Mouse (Mus musculus) cerebellum, adult 2 months (tissue): Measurements from ENCODE around the gene Rnf149. TPM values are rescaled to one million over a fixed set of nuclear protein-coding genes. Genes with fewer than 3 reads are reported as not detected.
"Not testable (repeated sequence)": the region's sequence is repeated elsewhere in the genome, so short reads cannot be mapped to it uniquely, and the experiment has no call there.

Experiments
- DNase-seq, 2 experiments: peaks; one replicate each; pipeline ENCODE4 v3.0.0; 2021
- H3K27ac ChIP-seq: fragments of 200-500 bp; 2 replicates; pipeline ENCODE4 v1.5.1; 2012; ENCODE audit warnings: low read length, control low read depth, inconsistent platforms; ENCODE audit not compliant: insufficient read depth
- H3K27me3 ChIP-seq: fragments of 200-500 bp; 2 replicates; pipeline ENCODE4 v1.6.1; 2012; ENCODE audit warnings: inconsistent platforms, mild to moderate bottlenecking, low read length, moderate library complexity; ENCODE audit not compliant: control insufficient read depth, insufficient read depth
- H3K4me1 ChIP-seq: fragments of 200-500 bp; 2 replicates; pipeline ENCODE4 v1.6.1; 2011; ENCODE audit warnings: low read length; ENCODE audit not compliant: control insufficient read depth, insufficient read depth
- H3K4me3 ChIP-seq: fragments of 200-500 bp; replicated peaks from 2 replicates; pipeline ENCODE3; 2011; ENCODE audit warnings: mild to moderate bottlenecking, low read depth, low read length, control low read depth; ENCODE audit not compliant: insufficient read depth
- CTCF ChIP-seq: fragments of 200-500 bp; IDR thresholded peaks from 2 replicates; pipeline ENCODE4 v1.5.1; 2011; ENCODE audit warnings: low read depth, mild to moderate bottlenecking, control low read depth, low read length, moderate library complexity, borderline replicate concordance; ENCODE audit not compliant: insufficient read depth
- POLR2A ChIP-seq: fragments of 200-500 bp; IDR thresholded peaks from 2 replicates; pipeline ENCODE4 v1.6.1; 2011; ENCODE audit warnings: low read length, control low read depth, borderline replicate concordance; ENCODE audit not compliant: insufficient read depth
- WGBS: fragments of 180-500 bp; shearing (Covaris S2); methylation state at CpG from one replicate; pipeline ENCODE4 v1.1.7; 2018; 5-methylcytosine and 5-hydroxymethylcytosine counted together
- polyA plus RNA-seq: library from polyadenylated mRNA; depleted of rRNA; stranded (reverse); fragments of >200 nt; gene quantifications from 2 replicates; pipeline ENCODE4 v1.2.3, GENCODE M21; 2012

The Rnf149 gene
- polyA plus RNA-seq, 1 experiment = 26.3 TPM

- H3K27me3 ChIP-seq = no peaks in the 10 kb centered on the region
- DNase-seq = no peak
- H3K27ac ChIP-seq = no peak overlapping the region
- WGBS = 65% methylated on average over 5 of the region's 5 CpGs
- H3K4me1 ChIP-seq = no peaks in the 10 kb centered on the region
- TF ChIP-seq POLR2A = no peak
- no peak overlapping the region for H3K4me3 ChIP-seq
These were observed 35.3 kb upstream of the Rnf149 start for GRCm38 (mm10) chr1:39612491-39612890.

- WGBS = 84% methylated on average over 8 of the region's 8 CpGs
- TF ChIP-seq POLR2A (no peak), CTCF (no peak)
These were observed 31.3 kb upstream of the Rnf149 start for GRCm38 (mm10) chr1:39608534-39608933.

DNA sequence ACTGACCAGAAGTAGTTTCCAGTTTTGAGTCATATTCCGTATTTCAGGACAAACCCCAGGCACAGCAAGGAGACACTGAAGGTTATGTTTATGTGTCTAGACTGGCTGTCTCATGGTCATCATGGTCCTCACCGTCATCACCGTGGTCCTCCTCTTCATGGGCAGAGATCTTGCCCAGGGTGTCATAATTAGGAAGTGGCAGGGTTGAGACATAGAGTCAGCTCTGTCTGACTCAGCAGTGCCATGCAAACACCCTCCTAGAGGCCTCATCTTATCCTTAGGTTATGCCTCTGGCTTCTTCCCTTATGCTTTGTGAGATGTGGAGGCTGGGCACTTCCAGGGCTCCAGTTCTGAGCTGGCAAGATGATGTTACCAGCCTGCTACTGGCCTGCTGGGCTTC lies 25.3 kb upstream of the Rnf149 start:
- no peak for DNase-seq
- Histone ChIP-seq H3K27ac (no peak overlapping the region), H3K4me3 (no peak overlapping the region), H3K27me3 (no peaks in the 10 kb centered on the region), H3K4me1 (no peaks in the 10 kb centered on the region)
- WGBS = 96% methylated on average over 3 of the region's 3 CpGs
- TF ChIP-seq CTCF (no peak), POLR2A (no peak)

More at GRCm38 (mm10) chr1:39608534-39608933, 31.3 kb upstream of the Rnf149 start:
- no peak for DNase-seq
- Histone ChIP-seq H3K4me3 (no peak overlapping the region), H3K4me1 (no peaks in the 10 kb centered on the region), H3K27ac (no peak overlapping the region), H3K27me3 (no peaks in the 10 kb centered on the region)

GRCm38 (mm10) chr1:39598726-39599125 lies 21.5 kb upstream of the Rnf149 start:
- H3K27me3 ChIP-seq = no peaks in the 10 kb centered on the region
- DNase-seq = peak; percentile 64 to 73
- no peaks in the 10 kb centered on the region for H3K4me1 ChIP-seq
- TF ChIP-seq POLR2A (no peak), CTCF (no peak)
- no peak overlapping the region for H3K4me3 ChIP-seq
- 9% methylated on average over 11 of the region's 11 CpGs for WGBS
- no peak overlapping the region for H3K27ac ChIP-seq

DNA sequence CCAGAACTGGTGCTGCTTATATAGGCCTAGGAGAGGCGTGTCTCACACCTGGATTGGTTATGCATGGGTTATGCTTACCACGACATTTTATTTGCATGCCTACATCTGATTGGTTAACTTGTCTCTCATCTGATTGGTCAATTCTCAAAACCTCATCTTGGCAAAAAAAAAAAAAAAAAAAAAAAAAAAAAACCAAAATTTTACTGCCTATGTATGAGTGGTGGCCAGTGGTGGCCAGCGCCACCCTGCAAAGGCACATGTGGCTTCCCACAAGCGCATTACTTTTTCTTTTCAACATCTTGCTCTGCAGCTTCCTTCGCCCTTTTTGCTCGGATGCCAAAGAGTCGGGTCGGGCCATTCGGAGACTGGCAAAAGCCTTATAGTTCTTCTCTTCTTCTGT lies 19.9 kb upstream of the Rnf149 start:
- H3K4me3 ChIP-seq, H3K27me3 ChIP-seq, DNase-seq, H3K27ac ChIP-seq, H3K4me1 ChIP-seq: not testable (repeated sequence)
- 93% methylated on average over 9 of the region's 9 CpGs for WGBS

GRCm38 (mm10) chr1:39593836-39594235 lies 16.6 kb upstream of the Rnf149 start:
- H3K4me1 ChIP-seq = no peaks in the 10 kb centered on the region
- H3K27me3 ChIP-seq = no peaks in the 10 kb centered on the region
- no peak overlapping the region for H3K4me3 ChIP-seq
- H3K27ac ChIP-seq = no peak overlapping the region
- DNase-seq = no peak
- TF ChIP-seq POLR2A (no peak), CTCF (no peak)
- WGBS = 88% methylated on average over 10 of the region's 10 CpGs

DNA sequence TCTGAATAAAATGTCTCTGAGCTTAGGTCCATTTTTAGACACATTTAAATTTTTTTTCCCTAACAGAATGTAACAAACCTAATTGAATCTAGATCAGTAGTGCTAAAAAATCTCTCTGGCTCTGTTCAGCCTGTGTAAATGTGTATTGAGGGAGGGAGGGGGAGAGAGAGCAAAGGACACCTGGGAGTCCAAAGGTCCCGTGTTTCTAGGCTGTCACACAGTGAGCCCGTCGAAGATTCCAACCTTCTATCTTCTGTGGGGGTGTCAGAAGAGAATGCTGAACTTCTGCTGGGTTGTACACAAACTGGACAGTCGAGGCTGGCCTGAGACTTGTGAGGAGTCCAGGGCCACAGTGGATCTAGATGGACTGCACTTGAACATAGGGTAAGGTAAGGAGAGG lies 14.9 kb upstream of the Rnf149 start:
- no peak for TF ChIP-seq POLR2A
- TF ChIP-seq CTCF = no peak
- H3K4me3 ChIP-seq = no peak overlapping the region
- H3K4me1 ChIP-seq = no peaks in the 10 kb centered on the region; the same call in 1 of the 2 replicates
- no peak overlapping the region for H3K27ac ChIP-seq
- no peak for DNase-seq
- H3K27me3 ChIP-seq = no peaks in the 10 kb centered on the region
- 79% methylated on average over 4 of the region's 4 CpGs for whole genome bisulfite sequencing

DNA sequence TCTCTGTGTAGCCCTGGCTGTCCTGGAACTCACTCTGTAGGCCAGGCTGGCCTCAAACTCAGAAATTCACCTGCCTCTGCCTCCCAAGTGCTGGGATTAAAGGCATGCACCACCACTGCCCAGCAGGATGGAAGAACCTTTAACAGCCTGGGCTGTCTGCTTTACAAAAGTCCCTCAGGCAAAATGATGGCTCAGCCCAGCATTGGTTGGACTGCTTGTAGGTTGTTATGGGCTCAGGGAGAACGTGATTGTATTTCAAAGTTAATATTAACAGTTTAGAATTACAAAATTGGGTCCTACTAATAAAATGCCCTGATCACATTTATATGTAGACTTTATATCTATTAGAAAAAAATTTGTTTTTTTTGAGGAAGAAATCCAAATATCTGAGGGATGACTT lies 14.4 kb upstream of the Rnf149 start:
- H3K27ac ChIP-seq, H3K4me1 ChIP-seq, H3K27me3 ChIP-seq, H3K4me3 ChIP-seq, DNase-seq: not testable (repeated sequence)
- 77% methylated on average over 1 of the region's 1 CpGs for WGBS

GRCm38 (mm10) chr1:39590193-39590592 lies 13.0 kb upstream of the Rnf149 start:
- 90% methylated on average over 5 of the region's 5 CpGs for WGBS
- no peaks in the 10 kb centered on the region for H3K27me3 ChIP-seq
- H3K27ac ChIP-seq = no peak overlapping the region

More at GRCm38 (mm10) chr1:39590193-39590592, 13.0 kb upstream of the Rnf149 start:
- H3K4me1 ChIP-seq = no peaks in the 10 kb centered on the region; the same call in 1 of the 2 replicates
- TF ChIP-seq POLR2A (no peak), CTCF (no peak)
- no peak overlapping the region for H3K4me3 ChIP-seq
- no peak for DNase-seq
